Mouse (Mus musculus) intestine, embryonic 14.5 days (tissue): ENCODE measurements around the gene Ppm1h. TPM values are rescaled to one million over a fixed set of nuclear protein-coding genes. Genes with fewer than 3 reads are reported as not detected.

Experiments used
- ATAC-seq: fragments of 200-750 bp; cut with Nextera tagmentation; replicated peaks from 2 replicates; pipeline ENCODE4 v1.8.0; 2017; ENCODE audit warnings: low read depth, moderate number of reproducible peaks, moderate TSS enrichment, moderate library complexity; ENCODE audit not compliant: low FRiP score, low TSS enrichment
- DNase-seq: peaks from one replicate; pipeline ENCODE4 v3.0.0-alpha.2; 2018; ENCODE audit warnings: low spot score
- H3K27ac ChIP-seq: fragments of 300-500 bp; sonication (generic); 2 replicates; pipeline ENCODE4 v1.5.1; 2014; ENCODE audit warnings: low read depth, mild to moderate bottlenecking, control low read depth
- H3K27me3 ChIP-seq: fragments of 300-500 bp; sonication (generic); replicated peaks from 2 replicates; pipeline ENCODE4 v1.6.1; 2014; ENCODE audit warnings: low read length, control low read depth; ENCODE audit not compliant: control insufficient read depth, insufficient read depth
- H3K36me3 ChIP-seq: fragments of 300-500 bp; sonication (generic); 2 replicates; pipeline ENCODE4 v1.6.1; 2014; ENCODE audit warnings: low read length, control low read depth; ENCODE audit not compliant: control insufficient read depth, insufficient read depth
- H3K4me1 ChIP-seq: fragments of 300-500 bp; sonication (generic); replicated peaks from 2 replicates; pipeline ENCODE4 v1.6.1; 2014; ENCODE audit warnings: low read length, control low read depth, mixed read lengths; ENCODE audit not compliant: control insufficient read depth, insufficient read depth
- H3K4me2 ChIP-seq: fragments of 300-500 bp; sonication (generic); 2 replicates; pipeline ENCODE4 v1.6.1; 2014; ENCODE audit warnings: low read length
- H3K4me3 ChIP-seq: fragments of 300-500 bp; sonication (generic); 2 replicates; pipeline ENCODE4 v1.5.1; 2014; ENCODE audit warnings: low read depth, low read length, control low read depth, mixed read lengths
- H3K9ac ChIP-seq: fragments of 300-500 bp; sonication (generic); 2 replicates; pipeline ENCODE4 v1.6.1; 2014; ENCODE audit warnings: mild to moderate bottlenecking, low read length
- H3K9me3 ChIP-seq: fragments of 300-500 bp; sonication (generic); 2 replicates; pipeline ENCODE4 v1.6.1; 2016; ENCODE audit warnings: low read length, control low read depth; ENCODE audit not compliant: control insufficient read depth
- WGBS: fragments of 180-500 bp; shearing (Covaris S2); extraction: QIAGEN DNeasy Blood & Tissue Kit; methylation state at CpG from one replicate; pipeline ENCODE4 v1.1.7; 2014; 5-methylcytosine and 5-hydroxymethylcytosine counted together
- polyA plus RNA-seq: library from polyadenylated mRNA; unstranded; fragments of >200 nt; fragmentation: Nextera tagmentation; extraction: Ambion mirVana; gene quantifications from 2 replicates; pipeline ENCODE4 v1.2.1, GENCODE M21; 2014

The Ppm1h gene
- polyA plus RNA-seq, 1 experiment from 2014 or later: 13.2 TPM

DNA sequence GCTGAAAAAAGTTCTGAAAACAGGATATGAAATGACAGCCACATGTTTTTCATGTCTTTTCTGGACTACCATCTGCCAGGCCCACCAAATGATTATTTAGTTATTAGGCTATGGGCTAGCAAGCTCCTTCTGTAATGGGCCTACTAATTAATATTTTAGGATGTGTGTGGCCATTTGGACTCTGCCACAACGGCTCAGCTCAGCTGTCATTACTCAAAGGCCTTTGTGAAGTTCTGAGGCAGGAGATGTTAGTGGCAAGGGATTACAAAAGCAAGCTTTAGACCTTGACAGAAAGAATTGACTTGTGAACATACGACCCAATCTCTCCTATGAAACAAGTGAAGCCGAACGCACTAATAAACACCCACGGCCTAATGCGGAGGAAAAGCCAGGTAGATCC lies 272.4 kb downstream of the Ppm1h start:
- H3K36me3 ChIP-seq: no peaks in the 10 kb centered on the region
- H3K27ac ChIP-seq: no peak overlapping the region
- H3K4me3 ChIP-seq: no peak overlapping the region
- DNase-seq (no peak), ATAC-seq (no peak)
- no peak overlapping the region for H3K4me2 ChIP-seq
- no peaks in the 10 kb centered on the region for H3K4me1 ChIP-seq
- WGBS: 81% methylated on average over 6 of the region's 6 CpGs
- H3K9me3 ChIP-seq: no peaks in the 10 kb centered on the region
- no peak overlapping the region for H3K9ac ChIP-seq
- H3K27me3 ChIP-seq: no peaks in the 10 kb centered on the region

DNA sequence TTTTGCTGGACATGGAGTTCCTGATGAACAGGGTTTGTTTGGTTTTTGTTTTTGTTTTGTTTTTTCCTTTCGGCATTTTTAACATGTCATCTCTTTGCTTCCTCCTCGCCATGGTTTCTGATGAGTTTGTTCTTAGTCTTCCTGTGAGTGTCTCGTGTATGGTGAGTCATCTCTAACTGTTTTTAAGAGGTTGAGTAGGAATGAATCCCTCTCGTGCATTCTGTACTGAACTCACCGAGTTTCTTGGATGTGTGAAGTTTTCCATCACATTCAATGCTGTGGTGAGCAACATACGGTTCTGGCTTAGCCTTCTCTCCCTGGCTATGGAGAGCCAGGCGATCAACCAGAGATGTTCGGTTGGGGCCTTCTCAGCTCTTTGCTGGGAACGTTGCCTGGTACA lies 275.0 kb downstream of the Ppm1h start:
- no peak for DNase-seq
- no peak overlapping the region for H3K4me3 ChIP-seq
- 88% methylated on average over 9 of the region's 9 CpGs for WGBS
- no peak for ATAC-seq
- no peak overlapping the region for H3K27ac ChIP-seq
- no peak overlapping the region for H3K9ac ChIP-seq
- no peaks in the 10 kb centered on the region for H3K27me3 ChIP-seq
- H3K9me3 ChIP-seq: no peaks in the 10 kb centered on the region
- H3K36me3 ChIP-seq: no peaks in the 10 kb centered on the region
- H3K4me1 ChIP-seq: no peaks in the 10 kb centered on the region
- H3K4me2 ChIP-seq: no peak overlapping the region

DNA sequence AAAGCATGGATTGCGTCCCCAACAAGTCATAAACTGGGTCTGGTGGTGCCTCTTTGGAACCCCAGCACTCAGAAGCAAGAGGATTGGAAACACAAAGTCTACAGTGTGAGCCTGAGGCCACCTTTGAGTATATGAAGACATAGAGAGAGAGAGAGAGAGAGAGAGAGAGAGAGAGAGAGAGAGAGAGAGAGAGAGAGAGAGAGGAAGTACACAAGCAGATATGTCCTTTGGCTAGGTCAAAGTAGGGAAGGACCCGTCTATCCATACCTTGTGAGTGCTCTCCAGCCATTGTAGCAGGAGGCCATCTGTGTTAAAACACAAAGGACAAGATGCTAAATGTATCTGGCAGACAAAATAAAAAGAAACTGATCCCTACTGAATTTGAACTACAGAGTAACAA lies 279.4 kb downstream of the Ppm1h start:
- Histone ChIP-seq H3K27me3 (no peaks in the 10 kb centered on the region), H3K4me3 (no peak overlapping the region), H3K4me1 (no peaks in the 10 kb centered on the region; the same call in 1 of the 2 replicates), H3K36me3 (no peaks in the 10 kb centered on the region), H3K27ac (no peak overlapping the region), H3K9me3 (no peaks in the 10 kb centered on the region), H3K4me2 (no peak overlapping the region), H3K9ac (no peak overlapping the region)
- WGBS: 80% methylated on average over 2 of the region's 2 CpGs
- ATAC-seq (no peak), DNase-seq (no peak)

DNA sequence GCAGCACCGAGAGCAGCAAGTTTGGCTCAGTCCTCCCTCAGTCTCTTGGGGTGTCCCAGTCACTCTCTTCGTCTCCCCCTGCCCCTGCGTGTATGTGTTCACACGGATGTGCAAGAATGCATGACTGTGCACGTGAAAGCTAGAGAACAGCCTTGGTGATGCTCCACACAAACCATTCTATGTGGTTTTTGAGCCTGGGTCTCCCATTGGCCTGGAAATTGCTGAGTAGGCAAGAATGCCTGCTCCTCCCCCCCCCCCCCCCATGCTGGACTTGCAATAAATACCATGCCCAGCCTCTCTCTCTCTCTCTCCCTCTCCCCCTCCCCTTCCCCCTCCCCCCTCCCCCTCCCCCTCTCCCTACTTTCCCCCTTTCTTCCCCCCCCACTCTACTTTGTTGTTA lies 280.1 kb downstream of the Ppm1h start:
- DNase-seq (no peak), ATAC-seq (no peak)
- H3K4me2 ChIP-seq: no peak overlapping the region
- no peaks in the 10 kb centered on the region for H3K9me3 ChIP-seq
- no peaks in the 10 kb centered on the region for H3K36me3 ChIP-seq
- no peaks in the 10 kb centered on the region for H3K27me3 ChIP-seq
- H3K27ac ChIP-seq: no peak overlapping the region
- peaks cover 6% of the 10 kb centered on the region for H3K4me1 ChIP-seq
- WGBS: 83% methylated on average over 5 of the region's 5 CpGs
- no peak overlapping the region for H3K9ac ChIP-seq
- H3K4me3 ChIP-seq: no peak overlapping the region

DNA sequence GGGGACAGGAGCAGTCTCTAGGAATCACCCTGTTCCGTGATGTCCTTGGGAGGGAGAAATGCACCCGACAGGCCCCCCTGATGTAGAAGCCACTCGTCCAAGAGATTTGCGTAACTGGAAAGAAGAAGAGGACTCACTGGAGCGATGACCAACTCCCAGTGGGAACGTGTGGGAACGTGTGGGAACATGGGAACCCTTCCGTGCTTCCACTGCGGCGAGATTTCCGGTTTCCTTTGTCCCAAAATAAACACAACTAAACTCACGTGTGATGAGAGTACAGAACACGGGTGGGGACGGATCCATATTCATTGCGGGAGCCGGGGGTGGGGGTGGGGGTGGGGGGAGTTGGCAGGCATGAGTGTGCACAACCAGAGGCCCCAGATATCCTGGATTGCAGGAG lies 281.7 kb downstream of the Ppm1h start:
- WGBS: 85% methylated on average over 16 of the region's 16 CpGs
- H3K27ac ChIP-seq: no peak overlapping the region
- no peak overlapping the region for H3K4me2 ChIP-seq
- no peaks in the 10 kb centered on the region for H3K36me3 ChIP-seq
- ATAC-seq (no peak), DNase-seq (no peak)
- no peaks in the 10 kb centered on the region for H3K27me3 ChIP-seq
- no peaks in the 10 kb centered on the region for H3K9me3 ChIP-seq
- H3K9ac ChIP-seq: no peak overlapping the region
- H3K4me3 ChIP-seq: no peak overlapping the region
- H3K4me1 ChIP-seq: peaks cover 10% of the 10 kb centered on the region

GRCm38 (mm10) chr10:122960738-122961137 lies 282.2 kb downstream of the Ppm1h start:
- DNase-seq (no peak), ATAC-seq (no peak)
- H3K9me3 ChIP-seq: no peaks in the 10 kb centered on the region
- no peaks in the 10 kb centered on the region for H3K27me3 ChIP-seq
- H3K4me3 ChIP-seq: no peak overlapping the region
- peaks cover 10% of the 10 kb centered on the region for H3K4me1 ChIP-seq
- no peaks in the 10 kb centered on the region for H3K36me3 ChIP-seq
- WGBS: 56% methylated on average over 16 of the region's 16 CpGs
- no peak overlapping the region for H3K9ac ChIP-seq
- no peak overlapping the region for H3K27ac ChIP-seq
- H3K4me2 ChIP-seq: no peak overlapping the region

GRCm38 (mm10) chr10:122961494-122961893 lies 282.9 kb downstream of the Ppm1h start:
- Histone ChIP-seq H3K9ac (no peak overlapping the region), H3K27me3 (no peaks in the 10 kb centered on the region), H3K36me3 (no peaks in the 10 kb centered on the region), H3K4me3 (no peak overlapping the region), H3K4me2 (no peak overlapping the region), H3K27ac (no peak overlapping the region), H3K4me1 (peaks cover 13% of the 10 kb centered on the region), H3K9me3 (no peaks in the 10 kb centered on the region)
- WGBS: 58% methylated on average over 9 of the region's 9 CpGs
- DNase-seq (no peak), ATAC-seq (no peak)

DNA sequence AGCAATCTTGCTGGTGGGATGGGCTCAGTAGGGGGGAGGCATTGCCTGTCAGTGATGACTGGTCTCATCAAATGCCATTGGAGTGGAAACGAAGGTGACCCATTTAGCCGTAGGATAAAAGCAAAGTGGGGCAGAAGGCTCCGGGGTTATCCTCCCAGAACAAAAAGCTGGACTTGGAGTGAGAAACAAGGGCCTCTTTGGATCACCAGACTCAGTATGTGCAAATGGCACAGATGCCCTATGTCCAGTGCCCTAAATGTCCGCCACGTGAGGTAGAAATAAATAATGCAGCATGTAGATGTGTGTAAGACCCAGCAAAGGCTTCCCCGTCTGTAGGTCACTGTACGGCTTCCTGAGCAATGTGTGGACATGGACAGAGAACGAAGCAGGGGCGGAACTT lies 284.1 kb downstream of the Ppm1h start:
- ATAC-seq: no peak
- no peak overlapping the region for H3K4me2 ChIP-seq

DNA sequence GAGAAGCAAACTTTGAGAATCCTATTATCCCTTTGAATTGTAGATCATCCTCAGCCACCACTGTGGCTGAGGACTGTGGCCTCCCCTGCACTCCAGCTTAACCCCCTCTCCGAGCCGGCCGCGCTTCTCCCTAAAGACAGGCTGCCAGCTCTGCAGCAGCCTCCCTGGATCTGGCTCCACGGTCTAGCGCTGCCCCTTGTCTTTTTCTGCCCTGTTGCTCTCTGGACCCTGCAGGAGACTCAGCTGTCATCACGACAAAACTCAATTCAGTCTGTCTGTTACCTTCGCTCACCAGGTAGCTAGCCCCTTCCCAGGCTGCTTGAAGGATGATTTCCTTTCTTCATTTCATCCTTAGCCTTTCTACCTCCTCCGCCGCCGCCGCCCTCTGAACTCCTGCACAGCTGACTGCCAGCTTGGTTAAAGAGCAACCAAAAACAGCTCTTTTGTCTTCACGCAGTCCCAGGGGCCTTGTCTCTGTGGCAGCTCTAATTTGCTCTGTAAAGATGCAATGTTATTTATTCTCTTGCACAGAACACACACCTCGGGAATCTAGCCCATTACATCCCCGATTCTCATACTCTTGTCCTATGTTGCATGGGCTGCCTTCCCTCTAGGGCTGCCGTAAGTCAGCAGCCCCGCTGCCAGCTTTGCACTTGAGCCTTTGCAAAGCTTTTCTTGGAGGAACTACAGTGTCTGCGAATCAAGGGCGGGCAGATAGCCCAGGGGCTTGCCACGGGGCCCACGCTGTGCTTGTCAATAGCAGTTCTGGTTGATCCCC lies 285.1 kb downstream of the Ppm1h start:
- H3K4me1 ChIP-seq: peaks cover 17% of the 10 kb centered on the region
- peak overlapping the region; percentile 15; the same call in 1 of the 2 replicates for H3K4me3 ChIP-seq
- no peaks in the 10 kb centered on the region for H3K27me3 ChIP-seq
- H3K27ac ChIP-seq: no peak overlapping the region
- H3K9me3 ChIP-seq: no peaks in the 10 kb centered on the region
- no peaks in the 10 kb centered on the region for H3K36me3 ChIP-seq
- peak overlapping the region; percentile 46 for H3K4me2 ChIP-seq
- 8% methylated on average over 21 of the region's 21 CpGs for WGBS
- ATAC-seq: no peak
- H3K9ac ChIP-seq: peak overlapping the region; percentile 23; the same call in 1 of the 2 replicates
- peak; percentile 67 for DNase-seq

More for the DNA sequence above, 284.1 kb downstream of the Ppm1h start:
- Histone ChIP-seq H3K4me1 (peaks cover 17% of the 10 kb centered on the region), H3K36me3 (no peaks in the 10 kb centered on the region), H3K9ac (no peak overlapping the region), H3K27me3 (no peaks in the 10 kb centered on the region), H3K27ac (no peak overlapping the region), H3K4me3 (no peak overlapping the region), H3K9me3 (no peaks in the 10 kb centered on the region)
- 73% methylated on average over 9 of the region's 9 CpGs for WGBS
- DNase-seq: no peak
